ENCODE assay signal across 8 mouse cellular contexts in the genomic region with DNA sequence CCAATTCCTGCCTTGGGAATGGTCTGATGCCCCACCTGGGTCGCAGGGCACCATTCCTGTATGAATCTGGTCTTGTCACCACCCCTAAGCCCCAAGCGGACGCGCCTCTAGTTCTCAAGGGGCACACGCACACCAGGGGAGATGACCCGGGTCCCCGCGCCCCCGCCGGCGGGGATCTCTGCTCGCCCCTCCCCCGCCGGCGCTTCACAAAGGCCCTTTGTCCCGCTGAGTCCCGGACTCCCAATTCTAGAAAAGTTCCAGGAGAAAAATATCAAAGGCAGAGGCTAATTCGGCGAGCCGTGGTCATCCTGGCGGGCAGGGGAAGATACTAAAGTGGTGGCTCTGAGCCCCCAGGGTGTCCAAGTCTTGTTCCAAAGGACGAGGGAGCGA. TPM values are rescaled to one million over a fixed set of nuclear protein-coding genes. Genes with fewer than 3 reads are reported as not detected.
A peak's percentile ranks its signal among the peaks of the same experiment; 100 is the strongest.
DNase-seq lines count a peak whose midpoint lies in the region; ATAC-seq and TF ChIP-seq lines count a peak whose summit lies in the region.

No protein-coding gene starts in this region.

- no peak for TF ChIP-seq CTCF in liver, adult 2 months (IDR thresholded peaks at IDR 0.05; ENCODE audit: low read depth, low read length)
- TF ChIP-seq CTCF in intestine, postnatal 0 days (IDR thresholded peaks at IDR 0.05; ENCODE audit: low read depth): no peak

- no peak for ATAC-seq in forebrain, embryonic 12.5 days (ENCODE audit: low FRiP score)
- no peak for ATAC-seq in intestine, postnatal 0 days
- ATAC-seq in midbrain, embryonic 12.5 days (ENCODE audit: low FRiP score, low read depth): no peak
- ATAC-seq in granulocyte monocyte progenitor cell, adult 5-6 weeks (replicated peaks; ENCODE audit: poor library complexity, severe bottlenecking): no peak

- H3K4me3 ChIP-seq in liver, adult 2 months (ENCODE audit: insufficient read depth, low read depth, low read length): peak overlapping the region; percentile 94
- H3K4me3 ChIP-seq in forebrain, embryonic 12.5 days (replicated peaks): peak overlapping the region; percentile 96
- H3K4me3 ChIP-seq in intestine, postnatal 0 days (ENCODE audit: low read depth, low read length): peak overlapping the region; percentile 92
- H3K4me3 ChIP-seq in midbrain, embryonic 12.5 days: peak overlapping the region; percentile 90

- no peak for TF ChIP-seq POLR2A in liver, adult 2 months (IDR thresholded peaks at IDR 0.05; ENCODE audit: extremely low read depth, insufficient read depth, low read length)

- H3K9ac ChIP-seq in liver, adult 2 months (ENCODE audit: low read depth, low read length): peak overlapping the region; percentile 94
- H3K9ac ChIP-seq in forebrain, embryonic 12.5 days: peak overlapping the region; percentile 100
- peak overlapping the region; percentile 99 for H3K9ac ChIP-seq in intestine, postnatal 0 days (ENCODE audit: low read depth, low read length)
- H3K9ac ChIP-seq in midbrain, embryonic 12.5 days (replicated peaks): peak overlapping the region; percentile 100

- DNase-seq in liver, adult 2 months (ENCODE audit: extremely low read depth, low read depth, low spot score): no peak
- DNase-seq in liver: no peak
- DNase-seq in adrenal gland, postnatal 25 days: peak; percentile 48
- DNase-seq in B cell, adult 2 months: no peak

- H3K9me3 ChIP-seq in forebrain, embryonic 12.5 days: no peaks in the 10 kb centered on the region
- H3K9me3 ChIP-seq in intestine, postnatal 0 days (ENCODE audit: control insufficient read depth): no peaks in the 10 kb centered on the region
- no peaks in the 10 kb centered on the region for H3K9me3 ChIP-seq in midbrain, embryonic 12.5 days

- peak overlapping the region; percentile 97 for H3K4me2 ChIP-seq in forebrain, embryonic 12.5 days
- H3K4me2 ChIP-seq in intestine, postnatal 0 days (replicated peaks; ENCODE audit: low read depth): peak overlapping the region; percentile 92
- peak overlapping the region; percentile 94 for H3K4me2 ChIP-seq in midbrain, embryonic 12.5 days (replicated peaks)

- no peaks in the 10 kb centered on the region for H3K36me3 ChIP-seq in liver, adult 2 months (ENCODE audit: control insufficient read depth, insufficient read depth, low read length)
- peaks cover 34% of the 10 kb centered on the region for H3K36me3 ChIP-seq in forebrain, embryonic 12.5 days (replicated peaks)
- H3K36me3 ChIP-seq in intestine, postnatal 0 days (ENCODE audit: control insufficient read depth, insufficient read depth): no peaks in the 10 kb centered on the region; the same call in 1 of the 2 replicates
- peaks cover 22% of the 10 kb centered on the region for H3K36me3 ChIP-seq in midbrain, embryonic 12.5 days

- H3K79me2 ChIP-seq in liver, adult 2 months (ENCODE audit: control insufficient read depth, insufficient read depth, low read length): peaks cover 43% of the 10 kb centered on the region

- WGBS in liver, adult 2 months: 9% methylated on average over 23 of the region's 23 CpGs
- WGBS in forebrain, embryonic 12.5 days: under 1% methylated on average over 23 of the region's 23 CpGs
- WGBS in intestine, postnatal 0 days: 1% methylated on average over 23 of the region's 23 CpGs
- 2% methylated on average over 23 of the region's 23 CpGs for WGBS in midbrain, embryonic 12.5 days

- peak overlapping the region; percentile 69 for H3K27ac ChIP-seq in liver, adult 2 months (replicated peaks; ENCODE audit: insufficient read depth, low read depth, low read length)
- peak overlapping the region; percentile 100 for H3K27ac ChIP-seq in forebrain, embryonic 12.5 days
- peak overlapping the region; percentile 99 for H3K27ac ChIP-seq in intestine, postnatal 0 days (ENCODE audit: low read depth, low read length)
- H3K27ac ChIP-seq in midbrain, embryonic 12.5 days (replicated peaks): peak overlapping the region; percentile 100

- peaks cover 15% of the 10 kb centered on the region for H3K4me1 ChIP-seq in liver, adult 2 months (ENCODE audit: control insufficient read depth, insufficient read depth, low read length)
- peaks cover 43% of the 10 kb centered on the region for H3K4me1 ChIP-seq in forebrain, embryonic 12.5 days
- H3K4me1 ChIP-seq in intestine, postnatal 0 days (replicated peaks; ENCODE audit: control insufficient read depth, insufficient read depth, low read length): peaks cover 21% of the 10 kb centered on the region; the same call in 1 of the 2 replicates
- H3K4me1 ChIP-seq in midbrain, embryonic 12.5 days: peaks cover 42% of the 10 kb centered on the region

- no peaks in the 10 kb centered on the region for H3K27me3 ChIP-seq in liver, adult 2 months (ENCODE audit: control insufficient read depth, insufficient read depth, low read length)
- no peaks in the 10 kb centered on the region for H3K27me3 ChIP-seq in forebrain, embryonic 12.5 days
- H3K27me3 ChIP-seq in intestine, postnatal 0 days (replicated peaks; ENCODE audit: control insufficient read depth, insufficient read depth, low read length): no peaks in the 10 kb centered on the region
- no peaks in the 10 kb centered on the region for H3K27me3 ChIP-seq in midbrain, embryonic 12.5 days

RNA-seq across cellular contexts. Expression of gene Tnrc18, which starts 3.7 kb away (rescaled TPM):
- 4.0 and 9.0 TPM in 2 replicates for total RNA-seq in liver, adult 2 months (2014; rRNA removed)
- polyA plus RNA-seq in liver, adult 2 months (2012; rRNA removed): 14.5 and 17.8 TPM in 2 replicates
- 114 and 123 TPM in 2 replicates for total RNA-seq in adrenal gland, postnatal 25 days (2021)
- polyA plus RNA-seq in forebrain, embryonic 12.5 days (2016; fragmentation: Nextera tagmentation; extraction: Ambion mirVana): 56.8 and 64.6 TPM in 2 replicates
- 9.9 and 11.7 TPM in 2 replicates for polyA plus RNA-seq in intestine, postnatal 0 days (2015; fragmentation: Nextera tagmentation; extraction: Ambion mirVana)
- polyA plus RNA-seq in midbrain, embryonic 12.5 days (2016; fragmentation: Nextera tagmentation; extraction: Ambion mirVana): 61.1 and 64.1 TPM in 2 replicates
- 50.4 and 50.6 TPM in 2 replicates for total RNA-seq in granulocyte monocyte progenitor cell, adult 5-6 weeks (2014; fragmentation: Nextera tagmentation)
- total RNA-seq in granulocyte monocyte progenitor cell, adult 5-6 weeks (2017): 9.0 and 13.8 TPM in 2 replicates
